Mouse (Mus musculus) left cerebral cortex, postnatal 10 days (tissue): ENCODE results near the gene Phc2. TPM values are rescaled to one million over a fixed set of nuclear protein-coding genes. Genes with fewer than 3 reads are reported as not detected.

Experiments used
- DNase-seq, 2 experiments: peaks; one replicate each; pipeline ENCODE4 v3.0.0; 2021 to 2022; ENCODE audit warnings: low spot score in 2 of 2, mixed read lengths in 1 of 2; ENCODE audit errors: extremely low spot score in 1 of 2
- intact Hi-C: fragments of 180-260 bp; cut with DNase I; formaldehyde crosslinking; loops from one replicate; pipeline ENCODE4 v1.15.1; 2025
- total RNA-seq, 2 experiments: library from RNA; stranded (reverse); gene quantifications; 2 replicates each; pipeline ENCODE4 v1.2.3; 2021

Phc2 gene
- total RNA-seq, 2 experiments from 2014 or later: 65.1 to 71.4 TPM

DNA sequence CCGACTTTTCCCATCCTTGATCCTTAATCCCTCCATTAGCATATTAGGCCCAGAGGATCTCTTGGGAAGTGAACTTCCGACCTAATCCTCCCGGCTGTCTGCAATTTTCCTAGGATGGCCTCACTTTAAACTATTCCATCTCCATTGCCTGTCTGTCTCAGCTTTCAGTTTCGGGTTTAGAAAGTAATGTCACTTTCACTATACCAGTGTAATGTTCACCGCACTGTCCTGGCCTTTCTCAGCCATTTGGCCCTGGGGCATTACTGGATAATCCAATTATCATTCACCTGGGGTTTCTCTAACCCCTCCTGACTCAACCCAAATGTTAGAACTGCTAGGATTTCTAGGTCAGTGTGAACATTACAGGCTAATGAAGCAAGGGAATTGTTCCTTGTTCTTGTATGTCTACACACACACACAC, 73.9 kb downstream of the Phc2 start:
- intact Hi-C loops: no loop called here
- DNase-seq: no peak

DNA sequence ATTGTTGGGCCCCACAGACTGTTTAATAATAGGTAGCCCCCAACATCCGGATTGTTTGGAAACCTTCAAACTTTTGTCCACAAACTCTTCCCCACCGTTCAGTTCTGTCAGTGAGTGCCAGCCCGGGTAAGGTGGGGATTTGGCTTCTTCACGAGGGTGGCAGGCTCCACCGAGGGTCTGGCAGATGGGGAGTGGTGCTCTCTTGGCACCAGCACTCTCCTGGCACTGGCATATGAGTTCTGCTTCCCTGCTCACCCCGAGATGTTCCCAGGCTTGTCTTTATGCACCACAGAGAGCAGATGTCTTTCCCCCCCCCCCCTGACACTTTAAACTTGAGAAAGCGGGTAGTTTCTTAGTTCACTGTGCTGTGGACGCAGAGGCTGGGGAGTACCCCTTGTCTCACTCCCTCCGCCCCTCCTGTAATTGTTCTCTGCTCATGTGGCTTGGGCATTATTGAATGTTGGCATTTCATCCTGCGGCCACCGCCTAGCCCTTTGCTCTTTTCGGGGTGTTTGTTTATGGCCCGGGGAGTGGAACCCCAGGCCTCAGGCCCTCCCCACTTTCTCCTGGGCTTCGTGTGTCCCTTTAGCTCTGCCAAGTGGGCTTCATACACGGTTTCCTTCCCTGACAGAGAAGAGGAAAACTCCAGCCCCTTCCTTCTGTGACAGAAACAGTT, 74.7 kb downstream of the Phc2 start:
- no peak for DNase-seq
- intact Hi-C loops: no loop called here

DNA sequence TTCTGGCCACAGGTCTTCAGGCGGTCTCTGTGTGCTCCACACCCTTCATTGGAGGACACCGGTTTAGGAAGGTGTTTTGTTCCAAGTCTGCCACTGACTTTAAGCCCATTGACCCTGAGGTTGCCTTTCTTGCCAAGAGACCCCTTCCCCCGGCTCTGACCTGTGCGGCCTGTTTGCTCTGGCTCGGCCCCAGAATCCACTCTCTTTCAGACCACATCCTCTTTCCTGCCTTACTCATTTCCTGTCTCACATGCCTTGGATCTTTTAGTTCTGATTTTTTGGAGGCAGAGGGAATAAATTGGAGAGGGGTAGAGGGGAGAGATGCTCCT, 75.2 kb downstream of the Phc2 start:
- no peak for DNase-seq
- intact Hi-C loops: no loop called here

DNA sequence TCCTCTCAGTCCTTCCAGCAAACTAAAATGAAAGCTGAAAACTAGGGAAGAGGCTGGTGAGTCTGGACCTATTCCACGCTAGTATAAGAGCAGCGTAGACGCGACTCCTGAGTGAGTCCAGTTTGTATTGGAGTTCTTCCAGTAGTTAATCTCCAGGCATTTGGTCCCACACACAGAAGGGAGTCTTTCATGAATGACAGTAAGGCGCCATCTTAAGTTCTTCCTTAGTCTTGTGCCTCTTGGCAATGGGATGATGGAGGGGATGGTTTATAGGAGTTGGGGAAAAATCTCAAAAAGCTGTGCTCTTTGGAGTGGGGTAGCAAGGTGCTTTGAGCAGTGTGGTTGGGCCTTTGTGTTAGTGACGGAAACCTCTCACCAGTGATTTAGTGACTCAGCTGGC, 75.8 kb downstream of the Phc2 start:
- DNase-seq: no peak
- intact Hi-C loops: no loop called here

DNA sequence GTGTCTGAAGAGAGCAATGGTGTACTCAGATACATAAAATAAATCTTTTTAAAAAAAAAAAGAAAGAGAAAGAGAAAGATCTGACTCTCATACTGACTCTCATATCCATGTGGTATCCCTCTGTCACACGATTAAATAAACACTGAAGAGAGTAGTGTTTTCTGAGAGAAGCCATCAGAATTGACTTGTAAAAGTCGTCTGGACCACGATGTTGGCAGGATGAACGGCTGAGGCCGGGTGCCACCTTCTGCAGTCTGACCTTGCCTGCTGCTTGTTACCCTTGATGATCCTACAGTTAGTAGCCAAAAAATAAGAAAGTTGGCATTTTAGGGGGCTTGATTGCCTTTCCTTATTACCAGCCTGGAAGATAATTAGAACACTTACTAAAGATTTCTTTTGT, 78.3 kb downstream of the Phc2 start:
- intact Hi-C loops: no loop called here
- DNase-seq: no peak

DNA sequence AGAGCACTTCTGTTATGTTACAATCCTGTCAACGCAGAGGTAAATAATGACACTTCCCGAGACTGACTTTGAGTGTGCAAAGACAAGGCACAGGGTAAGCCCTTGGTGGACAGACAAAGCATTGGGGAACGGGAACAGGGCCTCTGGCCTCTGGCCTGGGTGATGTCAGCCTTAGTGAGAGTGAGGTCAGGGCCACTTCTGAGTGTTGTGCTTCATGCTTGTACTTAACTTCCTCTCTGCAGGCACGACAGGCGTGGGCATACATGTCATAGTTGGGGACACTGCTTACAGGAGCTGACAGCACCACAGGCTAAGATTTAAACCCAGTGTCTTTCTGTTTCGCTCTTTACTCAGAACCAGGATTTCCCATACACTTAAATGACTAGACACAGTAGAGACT, 79.0 kb downstream of the Phc2 start:
- intact Hi-C loops: no loop called here
- DNase-seq: no peak

DNA sequence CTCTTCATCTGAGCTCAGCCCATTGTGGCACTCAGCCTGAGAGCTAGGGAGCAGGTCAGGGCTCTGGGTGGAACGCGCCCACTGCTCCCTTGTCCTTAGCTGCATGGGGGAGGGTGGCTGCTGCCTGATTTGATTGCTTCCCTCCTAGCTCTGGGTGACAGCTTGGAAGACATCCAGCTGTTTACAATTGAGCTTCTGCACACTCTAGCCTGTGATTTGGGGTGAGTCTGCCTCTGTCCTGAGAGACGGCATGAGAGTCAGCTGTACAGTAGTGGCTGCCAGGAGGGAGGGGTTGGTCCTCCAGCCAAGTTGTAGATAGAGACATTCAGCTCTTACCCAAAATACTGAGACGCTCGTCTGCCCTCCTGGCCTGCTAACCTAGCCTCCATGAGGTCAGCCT, 79.7 kb downstream of the Phc2 start:
- peak in 1 of 2 experiments; percentile 63 for DNase-seq
- intact Hi-C loops: no loop called here

DNA sequence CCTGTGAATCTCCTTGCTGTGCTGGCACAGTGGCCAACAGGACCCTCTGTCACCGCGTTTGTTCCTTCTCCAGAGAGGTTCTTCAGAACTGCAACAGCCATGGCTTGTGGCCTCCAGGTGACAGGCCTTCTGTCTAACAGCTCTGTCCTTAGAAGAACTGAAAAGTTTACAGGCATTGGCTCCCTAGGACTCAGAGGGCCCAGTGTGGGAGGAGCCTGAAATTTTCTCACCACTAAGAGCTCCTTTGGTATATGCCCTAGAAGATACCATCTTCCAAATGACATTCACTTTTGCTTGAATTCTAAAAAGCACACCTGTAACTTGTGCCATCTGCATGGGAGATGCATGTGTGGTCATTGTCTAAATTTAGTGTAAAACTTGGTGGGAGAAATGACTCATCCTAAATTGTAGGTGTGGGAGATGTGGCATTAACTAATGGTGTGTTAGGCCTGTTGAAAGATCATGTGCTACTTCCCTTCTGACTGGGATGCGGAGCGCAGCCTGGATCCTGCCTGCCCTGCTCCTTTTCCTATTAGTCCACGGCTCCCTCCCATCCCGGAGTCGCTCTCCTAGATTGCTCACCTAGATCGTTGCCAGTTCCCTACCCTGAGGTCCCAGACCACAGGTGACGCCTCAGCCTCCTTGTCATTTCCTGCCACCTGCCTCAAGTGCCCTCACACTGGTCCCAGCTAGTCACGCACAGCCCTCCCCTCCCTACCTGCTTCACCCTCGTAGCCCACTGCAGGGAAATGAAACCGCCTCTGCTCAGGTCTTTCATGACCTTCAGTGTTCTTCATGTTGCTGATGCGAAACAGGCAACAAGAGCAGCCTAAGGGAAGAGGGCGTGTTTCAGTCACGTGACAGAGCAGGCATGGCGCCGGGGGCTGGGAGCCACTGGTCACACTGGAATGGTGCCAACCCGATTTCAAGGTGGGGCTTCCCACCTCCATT, 80.5 kb downstream of the Phc2 start:
- intact Hi-C loops: no loop called here
- DNase-seq: no peak

DNA sequence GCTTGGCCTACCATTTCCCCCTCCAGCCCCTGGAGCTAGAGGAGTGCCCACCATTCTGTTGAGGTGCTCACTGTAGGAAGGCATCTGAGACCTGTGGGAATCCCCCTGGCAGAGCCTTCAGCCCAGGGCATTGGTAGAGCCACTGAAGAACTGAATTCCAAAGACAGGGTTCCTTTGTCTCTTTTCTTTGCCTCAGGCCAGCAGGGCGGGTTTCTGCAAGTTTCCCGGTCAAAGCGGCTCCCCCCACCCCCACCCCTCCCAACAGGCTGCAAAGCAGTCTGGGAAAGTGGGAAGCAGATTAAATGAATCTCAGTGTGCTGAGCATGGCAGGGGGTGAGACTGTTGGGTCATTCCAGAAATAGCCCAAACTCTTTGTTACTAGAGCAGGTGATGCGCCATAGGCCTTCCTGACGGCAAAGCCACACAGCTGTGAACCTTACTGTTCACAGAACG, 82.7 kb downstream of the Phc2 start:
- peak in 1 of 2 experiments; percentile 70 for DNase-seq
- intact Hi-C loops: no loop called here

DNA sequence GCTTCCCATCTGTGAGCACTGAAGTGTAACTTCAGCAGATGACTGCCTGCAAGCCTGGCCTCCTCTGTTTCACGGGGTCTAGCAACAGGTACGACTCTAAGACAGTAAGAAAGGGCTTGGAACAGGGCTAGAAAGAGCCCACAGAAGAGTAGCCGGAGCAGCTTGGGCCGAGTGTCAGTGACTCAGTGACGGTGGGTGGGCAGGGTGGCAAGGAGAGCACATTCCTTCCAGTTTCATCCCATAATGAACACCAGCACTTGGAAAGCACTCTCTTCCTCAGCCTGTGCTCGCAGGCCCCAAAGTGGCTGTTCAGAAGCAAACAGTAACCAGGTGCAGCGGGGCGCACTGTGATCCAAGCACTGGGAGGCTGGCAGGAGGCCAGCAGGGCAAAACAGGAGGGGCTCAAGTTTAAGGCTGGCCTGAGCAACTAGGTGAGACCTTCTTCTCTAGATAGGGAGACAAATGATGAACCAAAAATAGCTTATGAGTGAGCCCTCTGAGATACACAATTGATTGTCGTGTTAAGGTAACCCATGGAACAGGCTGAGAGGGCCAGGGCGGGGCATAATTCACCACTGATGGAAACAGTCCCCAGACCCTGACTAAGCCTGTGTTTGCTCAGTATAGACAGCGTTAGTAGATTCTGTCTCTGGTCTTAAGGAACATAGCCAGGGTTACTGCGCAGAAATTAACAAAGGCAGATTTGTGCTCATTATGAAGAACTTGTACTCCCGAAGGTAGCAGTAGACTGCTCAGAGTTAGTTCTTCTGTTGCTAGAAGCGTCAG, 83.5 kb downstream of the Phc2 start:
- DNase-seq: no peak
- intact Hi-C loops: no loop called here

DNA sequence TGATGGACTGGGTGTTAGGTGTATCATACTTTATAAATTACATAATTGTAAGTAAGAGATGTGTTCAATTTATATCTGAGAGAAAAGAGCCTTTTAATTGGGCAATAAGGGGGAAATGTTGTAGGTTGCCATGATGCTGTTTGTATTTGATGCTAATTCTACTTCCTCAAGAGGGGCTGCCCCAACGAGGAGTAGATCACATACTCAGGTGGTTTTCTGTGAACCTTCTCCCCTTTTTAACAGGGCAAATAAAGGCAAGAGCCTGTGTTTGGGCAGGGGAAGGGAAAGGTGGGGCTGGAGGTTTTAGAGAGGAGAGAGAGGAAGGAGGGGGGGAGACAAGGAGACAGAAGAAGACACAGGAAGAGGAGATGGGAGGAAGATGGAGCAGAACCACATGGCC, 86.4 kb downstream of the Phc2 start:
- intact Hi-C loops: no loop called here
- DNase-seq: peak in 1 of 2 experiments; percentile 7

DNA sequence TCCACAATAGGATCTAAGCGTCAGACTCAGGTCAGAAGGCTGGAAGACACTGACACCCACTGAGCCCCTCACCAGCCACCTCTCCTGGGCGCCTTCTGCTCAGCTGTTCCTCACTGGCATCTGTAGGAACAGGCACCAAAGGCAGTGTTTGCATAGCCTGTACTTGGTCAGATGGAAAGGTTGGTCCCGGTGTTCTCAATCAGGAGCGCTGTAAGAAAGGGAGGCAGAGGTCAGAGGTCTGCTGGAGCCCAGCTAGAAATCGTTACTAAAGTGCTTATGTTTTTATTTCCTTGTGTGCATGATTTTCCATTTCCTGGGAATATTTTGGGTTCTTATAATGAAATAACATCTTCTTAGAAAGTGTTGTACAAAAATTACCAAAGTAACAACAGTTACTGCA, 87.4 kb downstream of the Phc2 start:
- intact Hi-C loops: no loop called here
- DNase-seq: peak in 1 of 2 experiments; percentile 10

DNA sequence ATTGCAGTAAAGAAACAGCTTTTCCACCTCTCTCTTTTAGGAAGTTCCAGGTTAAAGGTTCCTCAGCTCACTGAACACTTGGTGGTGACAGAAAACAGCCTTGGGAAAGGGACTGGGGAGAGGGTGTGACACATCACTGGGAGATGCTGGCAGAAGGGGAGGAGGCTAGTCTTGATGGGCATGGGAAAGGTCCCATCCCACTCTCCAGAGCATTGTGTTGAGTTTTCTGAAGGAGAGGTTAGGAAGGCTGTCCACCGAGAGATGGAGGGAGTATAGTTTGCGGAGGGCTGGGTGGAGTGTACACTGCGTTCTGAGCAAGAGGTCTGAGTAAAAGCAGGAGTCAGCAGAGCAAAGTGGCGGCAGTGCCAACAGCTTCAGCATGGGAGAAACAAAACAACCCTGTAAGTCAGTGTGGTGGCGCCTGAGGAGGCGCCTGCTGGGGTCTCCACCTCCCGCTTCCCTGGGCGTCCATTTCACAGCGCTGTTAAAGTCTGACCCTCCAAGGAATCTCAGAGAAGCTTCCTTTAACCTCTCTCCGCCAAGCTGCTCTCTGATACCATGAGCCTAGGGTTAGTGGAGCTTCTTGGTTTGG, 88.0 kb downstream of the Phc2 start:
- peak in 1 of 2 experiments; percentile 14 for DNase-seq
- intact Hi-C loops: no loop called here

DNA sequence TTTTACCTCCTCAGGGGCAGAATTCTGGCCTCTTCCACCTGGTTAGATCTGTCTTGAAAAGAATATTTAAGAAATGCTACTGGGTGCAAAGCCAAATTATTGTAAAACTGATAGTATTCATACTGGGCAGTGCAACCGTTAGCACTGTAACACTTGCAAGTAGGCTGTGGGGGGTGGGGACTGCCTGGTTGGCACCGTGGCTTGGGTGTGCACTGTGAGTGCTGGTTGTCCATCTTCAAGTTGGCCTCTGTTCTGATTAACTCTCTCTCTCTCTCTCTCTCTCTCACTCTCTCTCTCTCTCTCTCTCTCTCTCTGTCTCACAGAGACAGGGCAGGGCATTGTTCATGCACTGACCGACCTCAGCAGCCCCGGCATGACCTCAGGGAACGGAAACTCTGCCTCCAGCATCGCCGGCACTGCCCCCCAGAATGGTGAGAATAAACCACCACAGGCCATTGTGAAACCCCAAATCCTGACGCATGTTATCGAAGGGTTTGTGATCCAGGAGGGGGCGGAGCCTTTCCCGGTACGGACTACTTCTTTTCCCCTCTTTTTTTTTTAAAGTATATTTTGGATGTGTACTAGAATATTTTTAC, 88.6 kb downstream of the Phc2 start:
- intact Hi-C loops: no loop called here
- peak in 1 of 2 experiments; percentile 27 for DNase-seq

DNA sequence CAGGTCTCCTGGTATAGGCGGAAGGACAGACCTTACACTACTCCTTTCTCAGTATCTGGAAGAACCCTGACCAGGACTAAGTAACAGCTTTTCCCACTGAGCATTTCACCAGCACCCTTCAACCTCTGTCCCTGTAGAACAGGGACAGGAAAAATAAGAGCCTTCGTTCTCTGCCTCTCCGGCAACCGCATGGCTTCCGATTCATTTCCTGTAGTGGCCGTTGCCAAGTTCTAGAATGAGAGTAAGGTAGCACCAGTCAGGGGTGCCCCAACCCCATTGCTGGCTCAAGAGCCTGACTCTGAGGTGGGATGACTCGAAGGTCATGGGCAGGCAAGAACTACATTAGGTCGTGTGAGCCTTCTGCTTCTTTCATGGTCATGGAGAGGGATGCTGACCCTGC, 90.7 kb downstream of the Phc2 start:
- no peak for DNase-seq
- intact Hi-C loops: no loop called here

DNA sequence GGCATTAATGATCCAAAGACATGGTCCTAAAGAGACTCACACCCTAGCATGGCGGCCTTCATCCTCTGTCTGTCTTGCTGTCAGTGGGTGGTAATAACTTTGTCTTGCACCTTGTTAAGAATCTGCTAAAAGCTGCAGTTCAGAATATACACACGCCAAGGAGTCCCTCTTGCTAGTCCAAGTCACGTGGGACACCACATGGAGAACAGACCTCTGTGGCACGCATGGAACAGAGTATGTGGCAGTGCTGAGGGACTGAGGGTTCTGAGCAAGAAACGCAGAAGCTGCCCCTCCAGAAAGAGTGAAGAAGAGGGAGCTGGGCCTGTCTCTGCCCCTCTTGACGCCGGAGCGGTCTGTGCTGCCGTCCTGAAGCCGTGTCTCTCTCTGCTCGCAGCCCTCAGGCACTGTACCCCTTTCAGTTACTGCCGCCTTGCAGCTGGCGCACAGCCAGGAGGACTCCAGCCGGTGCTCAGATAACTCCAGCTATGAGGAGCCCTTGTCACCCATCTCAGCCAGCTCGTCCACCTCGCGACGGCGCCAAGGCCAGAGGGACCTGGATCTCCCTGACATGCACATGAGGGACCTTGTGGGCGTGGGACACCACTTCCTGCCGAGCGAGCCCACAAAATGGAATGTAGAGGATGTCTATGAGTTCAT, 93.2 kb downstream of the Phc2 start:
- intact Hi-C loops: no loop called here
- DNase-seq: peak in 1 of 2 experiments; percentile 61

DNA sequence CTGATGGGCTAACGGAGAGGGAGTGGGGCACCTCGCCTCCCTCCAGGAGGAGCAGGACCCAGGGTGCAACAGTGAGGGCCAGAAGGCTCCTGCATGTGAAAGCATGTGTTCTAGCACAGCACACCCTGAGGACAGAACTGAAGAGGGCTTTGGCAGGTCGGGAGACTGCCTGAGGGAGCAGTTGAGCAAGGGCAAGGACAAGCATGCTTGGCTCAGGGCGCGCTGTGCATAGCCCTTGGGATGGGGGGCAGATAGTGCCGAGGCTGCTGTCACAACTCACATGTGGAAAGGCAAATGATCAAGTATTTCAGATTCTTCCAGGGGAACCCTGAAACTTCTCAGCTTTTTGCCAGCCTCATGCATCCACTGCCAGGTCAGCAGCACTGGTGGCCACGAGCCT, 93.8 kb downstream of the Phc2 start:
- DNase-seq: no peak
- intact Hi-C loops: no loop called here

DNA sequence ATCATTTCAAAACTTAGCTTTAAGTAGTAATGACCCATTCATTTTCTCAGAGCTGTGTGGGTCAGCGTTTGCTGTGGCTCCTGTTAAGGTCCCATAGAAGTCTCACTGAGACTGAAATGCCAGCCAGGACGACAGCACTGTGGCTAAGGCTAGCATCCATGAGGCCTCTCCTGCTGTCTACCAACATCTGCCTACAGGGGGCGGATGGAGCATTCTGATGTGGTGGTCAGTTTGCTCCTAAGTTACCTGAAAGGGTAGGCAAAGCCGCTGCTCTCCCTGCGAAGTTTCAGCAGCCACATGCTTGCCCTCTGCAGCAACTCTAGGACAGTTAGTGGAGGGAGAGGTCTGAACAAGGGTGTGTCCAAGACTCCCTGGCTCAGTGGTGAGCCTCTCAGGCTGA, 96.5 kb downstream of the Phc2 start:
- peak in 1 of 2 experiments; percentile 44 for DNase-seq
- intact Hi-C loops: no loop called here
